Comparison of ENCODE assay signal across 26 mouse cellular contexts in the genomic region with DNA sequence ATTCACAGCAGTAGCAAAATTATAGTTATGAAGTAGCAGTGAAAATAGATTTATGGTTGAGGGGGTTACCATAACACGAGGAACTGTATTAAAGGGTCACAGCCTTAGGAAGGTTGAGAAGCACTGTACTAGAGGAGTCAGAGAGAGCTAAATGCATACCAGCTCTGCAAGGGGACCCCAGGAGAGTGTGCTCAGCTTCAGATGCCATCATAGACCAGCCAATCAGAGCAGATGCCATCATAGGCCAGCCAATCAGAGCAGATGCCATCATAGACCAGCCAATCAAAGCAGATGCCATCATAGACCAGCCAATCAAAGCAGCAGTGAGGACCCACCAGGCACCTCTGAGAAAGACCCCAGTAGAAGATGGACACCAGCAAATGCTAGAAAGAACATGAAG.
DNase-seq lines count a peak whose midpoint lies in the region; ATAC-seq and TF ChIP-seq lines count a peak whose summit lies in the region.
"Had no signal": no experiment of that assay in that cellular context is flagged by ENCODE, and none has a peak within 500 bp of the region (broad histone marks: within the 10 kb centered on the region; RNA-seq: fewer than 3 reads in every experiment).

No protein-coding gene starts in this region.

- DNase-seq in hindbrain, embryonic 10.5 days (ENCODE audit: low spot score) = no peak
- DNase-seq in kidney, postnatal 36 days = no peak
- no peak for DNase-seq in hindbrain, postnatal 0 days (ENCODE audit: low spot score)
- no peak for DNase-seq in thymus, adult 2 months
- DNase-seq: adrenal gland, postnatal 14 days; cerebellum, adult 11 months; cerebellum, adult 9-10 months; cerebellum, postnatal 36 days; gastrocnemius, postnatal 14 days; heart, adult 11 months; kidney, postnatal 10 days; thymus, postnatal 4 days had no signal

- 0 out of 2 replicates have a peak overlapping the region, but pooled peaks have one; percentile 2 for H3K27ac ChIP-seq in hindbrain, embryonic 10.5 days
- H3K27ac ChIP-seq in hindbrain, embryonic 12.5 days = no peak overlapping the region
- H3K27ac ChIP-seq in kidney, embryonic 16.5 days (ENCODE audit: low read length) = peak overlapping the region; percentile 68
- no peak overlapping the region for H3K27ac ChIP-seq in hindbrain, postnatal 0 days
- peak overlapping the region; percentile 54 for H3K27ac ChIP-seq in neural tube, embryonic 15.5 days (replicated peaks)
- H3K27ac ChIP-seq in thymus, adult 2 months (ENCODE audit: control insufficient read depth, insufficient read depth, low read length) = no peak overlapping the region
- H3K27ac ChIP-seq: embryonic facial prominence, embryonic 12.5 days; heart, embryonic 15.5 days; layer of hippocampus, adult 2 months; limb, embryonic 13.5 days; lung, embryonic 15.5 days; midbrain, embryonic 13.5 days had no signal

- WGBS in hindbrain, embryonic 10.5 days = 96% methylated on average over 1 of the region's 1 CpGs
- WGBS in hindbrain, embryonic 12.5 days = 91% methylated on average over 1 of the region's 1 CpGs
- WGBS in kidney, embryonic 16.5 days = 32% methylated on average over 1 of the region's 1 CpGs
- 78% methylated on average over 1 of the region's 1 CpGs for WGBS in hindbrain, postnatal 0 days
- WGBS in neural tube, embryonic 15.5 days = 68% methylated on average over 1 of the region's 1 CpGs
- 100% methylated on average over 1 of the region's 1 CpGs for WGBS in thymus, adult 2 months

- no peak overlapping the region for H3K9ac ChIP-seq in hindbrain, embryonic 12.5 days
- no peak overlapping the region for H3K9ac ChIP-seq in kidney, embryonic 16.5 days (replicated peaks; ENCODE audit: low read length)
- no peak overlapping the region for H3K9ac ChIP-seq in hindbrain, postnatal 0 days (replicated peaks; ENCODE audit: low read length)
- H3K9ac ChIP-seq in neural tube, embryonic 15.5 days (replicated peaks) = no peak overlapping the region
- H3K9ac ChIP-seq: embryonic facial prominence, embryonic 12.5 days; heart, embryonic 15.5 days; limb, embryonic 13.5 days; lung, embryonic 15.5 days; midbrain, embryonic 13.5 days had no signal

- no peak overlapping the region for H3K4me2 ChIP-seq in hindbrain, embryonic 12.5 days (replicated peaks)
- H3K4me2 ChIP-seq in kidney, embryonic 16.5 days (replicated peaks; ENCODE audit: low read depth, low read length) = no peak overlapping the region
- no peak overlapping the region for H3K4me2 ChIP-seq in hindbrain, postnatal 0 days (ENCODE audit: low read depth, low read length)
- H3K4me2 ChIP-seq in neural tube, embryonic 15.5 days = no peak overlapping the region
- H3K4me2 ChIP-seq: embryonic facial prominence, embryonic 12.5 days; heart, embryonic 15.5 days; limb, embryonic 13.5 days; liver, embryonic 11.5 days; lung, embryonic 15.5 days; midbrain, embryonic 13.5 days had no signal

- no peaks in the 10 kb centered on the region for H3K27me3 ChIP-seq in hindbrain, embryonic 10.5 days (ENCODE audit: insufficient read depth, poor library complexity, severe bottlenecking)
- H3K27me3 ChIP-seq in hindbrain, embryonic 12.5 days = no peaks in the 10 kb centered on the region
- no peaks in the 10 kb centered on the region for H3K27me3 ChIP-seq in kidney, embryonic 16.5 days (ENCODE audit: insufficient read depth, low read length)
- no peaks in the 10 kb centered on the region for H3K27me3 ChIP-seq in hindbrain, postnatal 0 days (ENCODE audit: insufficient read depth, low read length)
- H3K27me3 ChIP-seq in neural tube, embryonic 15.5 days (replicated peaks) = no peaks in the 10 kb centered on the region
- H3K27me3 ChIP-seq in thymus, adult 2 months (ENCODE audit: control insufficient read depth, insufficient read depth, low read length) = no peaks in the 10 kb centered on the region
- H3K27me3 ChIP-seq: embryonic facial prominence, embryonic 12.5 days; heart, embryonic 15.5 days; limb, embryonic 13.5 days; lung, embryonic 15.5 days; midbrain, embryonic 13.5 days had no signal

- no peak for TF ChIP-seq POLR2A in thymus, adult 2 months (IDR thresholded peaks at IDR 0.05; ENCODE audit: control insufficient read depth, extremely low read depth, insufficient read depth, low read length, poor library complexity)

- no peak for ATAC-seq in hindbrain, embryonic 12.5 days (ENCODE audit: low FRiP score)
- ATAC-seq in kidney, embryonic 16.5 days (ENCODE audit: low FRiP score, low TSS enrichment) = no peak
- ATAC-seq in hindbrain, postnatal 0 days = peak; percentile 50; the same call in 1 of the 2 replicates
- peak; percentile 49; the same call in 1 of the 2 replicates for ATAC-seq in neural tube, embryonic 15.5 days (ENCODE audit: low FRiP score)
- ATAC-seq: CD4-positive, CD25-positive, alpha-beta regulatory T cell, adult 4 months; intestine, postnatal 0 days; midbrain, embryonic 13.5 days had no signal

- no peak overlapping the region for H3K4me3 ChIP-seq in hindbrain, embryonic 10.5 days
- H3K4me3 ChIP-seq in hindbrain, embryonic 12.5 days = no peak overlapping the region
- no peak overlapping the region for H3K4me3 ChIP-seq in kidney, embryonic 16.5 days (ENCODE audit: low read length)
- H3K4me3 ChIP-seq in hindbrain, postnatal 0 days (ENCODE audit: low read length) = no peak overlapping the region
- no peak overlapping the region for H3K4me3 ChIP-seq in neural tube, embryonic 15.5 days (replicated peaks)
- no peak overlapping the region for H3K4me3 ChIP-seq in thymus, adult 2 months (ENCODE audit: control insufficient read depth, insufficient read depth, low read length)
- H3K4me3 ChIP-seq: embryonic facial prominence, embryonic 12.5 days; erythroblast, embryonic 14.5 days; heart, embryonic 10.5 days; heart, embryonic 15.5 days; layer of hippocampus, adult 2 months; limb, embryonic 13.5 days; lung, embryonic 15.5 days; midbrain, embryonic 13.5 days had no signal

- H3K9me3 ChIP-seq in hindbrain, embryonic 10.5 days = no peaks in the 10 kb centered on the region
- H3K9me3 ChIP-seq in hindbrain, embryonic 12.5 days (replicated peaks) = 0 out of 2 replicates have a peak, but pooled peaks cover 5% of the 10 kb centered on the region
- H3K9me3 ChIP-seq in kidney, embryonic 16.5 days (ENCODE audit: low read length) = no peaks in the 10 kb centered on the region
- no peaks in the 10 kb centered on the region for H3K9me3 ChIP-seq in hindbrain, postnatal 0 days (ENCODE audit: low read length)
- H3K9me3 ChIP-seq in neural tube, embryonic 15.5 days (replicated peaks) = no peaks in the 10 kb centered on the region
- H3K9me3 ChIP-seq: heart, embryonic 10.5 days; heart, embryonic 15.5 days; lung, embryonic 15.5 days; midbrain, embryonic 13.5 days had no signal

- H3K4me1 ChIP-seq in hindbrain, embryonic 10.5 days (replicated peaks) = peaks cover 53% of the 10 kb centered on the region
- H3K4me1 ChIP-seq in hindbrain, embryonic 12.5 days = peaks cover 27% of the 10 kb centered on the region
- peaks cover 72% of the 10 kb centered on the region for H3K4me1 ChIP-seq in kidney, embryonic 16.5 days (ENCODE audit: insufficient read depth, low read length)
- 0 out of 2 replicates have a peak, but pooled peaks cover 9% of the 10 kb centered on the region for H3K4me1 ChIP-seq in hindbrain, postnatal 0 days (ENCODE audit: insufficient read depth, low read length)
- H3K4me1 ChIP-seq in neural tube, embryonic 15.5 days = peaks cover 31% of the 10 kb centered on the region
- peaks cover 23% of the 10 kb centered on the region for H3K4me1 ChIP-seq in thymus, adult 2 months (replicated peaks; ENCODE audit: control insufficient read depth, insufficient read depth, low read length)

- no peak for TF ChIP-seq CTCF in hindbrain, postnatal 0 days (IDR thresholded peaks at IDR 0.05; ENCODE audit: low read depth)
- no peak for TF ChIP-seq CTCF in thymus, adult 2 months (IDR thresholded peaks at IDR 0.05; ENCODE audit: borderline replicate concordance, control insufficient read depth, extremely low read depth, insufficient read depth, low read length, poor library complexity)

- no peaks in the 10 kb centered on the region for H3K36me3 ChIP-seq in hindbrain, embryonic 10.5 days
- no peaks in the 10 kb centered on the region for H3K36me3 ChIP-seq in hindbrain, embryonic 12.5 days
- H3K36me3 ChIP-seq in kidney, embryonic 16.5 days (ENCODE audit: insufficient read depth, low read length) = no peaks in the 10 kb centered on the region
- no peaks in the 10 kb centered on the region for H3K36me3 ChIP-seq in hindbrain, postnatal 0 days (ENCODE audit: insufficient read depth, low read length)
- no peaks in the 10 kb centered on the region for H3K36me3 ChIP-seq in neural tube, embryonic 15.5 days
- H3K36me3 ChIP-seq in thymus, adult 2 months (ENCODE audit: control insufficient read depth, insufficient read depth, low read length) = no peaks in the 10 kb centered on the region
- H3K36me3 ChIP-seq: embryonic facial prominence, embryonic 12.5 days; heart, embryonic 15.5 days; limb, embryonic 13.5 days; lung, embryonic 15.5 days; midbrain, embryonic 13.5 days had no signal

Comparison
In these comparisons a context has a peak if more than half of its experiments do, and no peak if none do; other contexts are left out.
1. H3K27ac ChIP-seq: peak in hindbrain, embryonic 10.5 days (single experiment), kidney, embryonic 16.5 days (single experiment) and neural tube, embryonic 15.5 days (single experiment); none in hindbrain, embryonic 12.5 days (single experiment), hindbrain, postnatal 0 days (single experiment) and thymus, adult 2 months (single experiment).
2. ATAC-seq: peak in hindbrain, postnatal 0 days (single experiment) and neural tube, embryonic 15.5 days (single experiment); none in hindbrain, embryonic 12.5 days (single experiment) and kidney, embryonic 16.5 days (single experiment).